Mouse (Mus musculus): ENCODE results near the gene Serpini1.
"Not testable (repeated sequence)": the region's sequence is repeated elsewhere in the genome, so short reads cannot be mapped to it uniquely, and the experiment has no call there.

Serpini1 gene

GRCm38 (mm10) chr3:75635648-75636047, 78.3 kb downstream of the Serpini1 start:
- no peak for DNase-seq (ENCODE audit: low spot score in 2 of 2)

GRCm38 (mm10) chr3:75639546-75639945, 82.2 kb downstream of the Serpini1 start:
- no peak for DNase-seq (ENCODE audit: low spot score in 2 of 2)

- no peak for DNase-seq (ENCODE audit: low spot score in 2 of 2)
Observed at GRCm38 (mm10) chr3:75647542-75647941, 90.2 kb downstream of the Serpini1 start.

GRCm38 (mm10) chr3:75648226-75648625, 90.9 kb downstream of the Serpini1 start:
- DNase-seq (ENCODE audit: low spot score in 2 of 2): no peak

DNA sequence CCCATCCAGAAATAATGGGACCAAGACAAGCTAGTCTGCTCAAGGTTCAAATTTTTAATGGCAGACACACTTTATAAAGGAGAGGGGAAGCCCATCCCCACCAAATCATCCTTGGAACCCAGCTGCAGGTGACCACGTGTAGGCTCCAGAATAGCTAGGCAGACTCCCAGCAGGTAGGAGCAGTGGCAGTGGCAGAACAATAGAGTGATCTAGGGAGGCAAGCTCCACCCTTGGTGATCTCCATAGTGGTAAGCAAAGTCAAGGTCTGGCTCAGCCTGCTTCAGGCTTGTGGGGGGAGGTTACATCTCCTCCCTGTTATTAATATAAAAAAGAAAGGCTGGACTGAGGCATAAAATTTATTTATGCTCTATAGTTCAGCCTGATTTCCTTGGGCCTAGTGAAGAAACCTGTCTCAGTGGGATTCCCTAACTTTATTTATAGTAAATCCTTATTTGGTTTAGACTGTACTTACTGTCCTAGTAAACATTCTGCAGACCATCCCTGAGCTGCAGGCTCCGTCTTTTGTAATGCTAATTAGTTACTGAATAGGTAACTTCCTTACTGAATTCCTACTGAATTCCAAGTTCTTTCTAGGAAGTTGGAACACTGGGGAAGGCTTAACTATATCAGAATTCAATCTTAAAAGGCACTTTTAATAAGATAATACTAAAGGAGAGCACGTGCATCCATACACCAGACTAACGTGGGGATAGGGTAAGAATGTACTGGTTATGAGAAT, 93.2 kb downstream of the Serpini1 start:
- DNase-seq (ENCODE audit: low spot score in 2 of 2): not testable (repeated sequence)

DNA sequence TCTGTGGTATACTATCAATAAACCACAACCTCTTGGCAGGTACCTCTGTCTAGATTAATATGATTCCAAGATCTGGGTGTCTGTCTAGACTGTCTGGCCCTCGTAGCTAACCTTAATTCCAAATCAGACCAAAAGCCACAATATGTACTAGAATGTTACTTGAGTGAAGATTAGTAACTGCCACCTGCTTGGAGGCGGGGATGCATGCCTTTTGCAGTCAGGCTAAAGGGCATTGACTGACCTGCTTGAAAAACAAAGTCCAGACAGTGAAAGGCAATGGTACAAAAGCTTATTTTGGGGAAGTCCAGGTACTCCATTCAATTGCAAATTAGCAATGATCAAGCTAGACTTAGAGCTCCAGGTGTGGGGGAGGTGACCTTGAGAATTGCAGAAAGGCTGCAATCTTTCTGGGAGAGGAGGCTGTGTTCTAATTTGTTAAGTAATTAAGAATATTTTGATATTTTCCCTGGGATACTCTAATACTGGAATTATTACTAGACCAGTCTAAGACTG, 94.3 kb downstream of the Serpini1 start:
- DNase-seq (ENCODE audit: low spot score in 2 of 2): no peak

DNA sequence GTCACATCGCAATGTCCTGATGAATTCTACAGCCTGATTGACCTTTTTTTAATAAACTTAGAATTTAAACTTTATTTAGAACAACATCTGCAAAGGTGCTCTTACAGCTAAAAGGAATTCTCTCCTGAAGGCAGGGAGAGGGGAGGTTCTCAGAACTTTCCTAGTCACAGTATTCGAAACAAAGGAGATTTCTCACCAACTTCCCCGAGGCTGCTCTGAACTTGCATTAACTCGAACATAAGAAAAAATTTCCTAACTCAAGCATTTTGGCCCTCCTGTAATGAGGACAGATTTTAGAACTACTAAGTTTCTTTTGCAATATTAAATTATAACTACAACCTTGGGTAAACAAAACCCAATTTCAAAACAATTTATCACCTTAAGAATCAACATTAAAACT, 96.6 kb downstream of the Serpini1 start:
- DNase-seq (ENCODE audit: low spot score in 2 of 2): not testable (repeated sequence)

- no peak for DNase-seq (ENCODE audit: low spot score in 2 of 2)
Observed at GRCm38 (mm10) chr3:75655578-75656344, 98.4 kb downstream of the Serpini1 start.

DNA sequence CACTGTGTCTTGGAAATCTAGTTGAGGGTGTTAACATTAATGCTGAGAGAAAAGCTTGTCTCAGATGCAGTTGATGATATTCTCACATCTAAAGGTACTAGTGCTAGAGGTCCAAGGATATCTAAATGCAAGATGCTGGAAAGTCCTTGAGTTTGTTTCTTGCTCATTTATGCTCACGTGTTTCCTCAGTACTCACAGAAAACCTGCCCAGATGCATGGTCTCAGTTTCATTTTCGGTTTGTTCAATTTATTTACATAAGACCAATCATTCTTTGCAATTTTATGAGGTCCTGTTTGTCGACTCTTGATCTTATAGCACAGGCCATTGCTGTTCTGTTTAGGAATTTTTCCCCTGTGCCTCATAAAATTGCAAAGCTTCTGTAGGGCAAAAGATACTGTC, 109.6 kb downstream of the Serpini1 start:
- DNase-seq (ENCODE audit: low spot score in 2 of 2): no peak

DNA sequence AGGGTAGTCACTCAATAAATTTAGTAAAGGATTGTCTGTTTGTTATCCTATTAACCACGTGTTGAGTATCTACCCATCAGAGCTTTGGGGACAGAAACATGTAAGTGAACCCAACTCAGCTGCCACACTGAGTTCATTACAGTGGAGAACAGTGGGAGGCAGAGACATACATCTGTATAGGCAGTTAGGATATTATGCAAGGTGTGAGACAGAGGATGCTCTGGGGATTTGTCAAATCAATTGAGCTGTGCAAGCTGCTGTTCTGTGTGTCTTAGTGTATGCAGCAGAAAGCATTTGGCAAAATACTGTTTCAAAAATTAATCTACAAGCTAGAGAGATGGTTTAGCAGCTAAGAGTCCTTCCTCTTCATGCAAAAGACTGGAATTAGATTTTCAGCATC, 113.1 kb downstream of the Serpini1 start:
- no peak for DNase-seq (ENCODE audit: low spot score in 2 of 2)

DNA sequence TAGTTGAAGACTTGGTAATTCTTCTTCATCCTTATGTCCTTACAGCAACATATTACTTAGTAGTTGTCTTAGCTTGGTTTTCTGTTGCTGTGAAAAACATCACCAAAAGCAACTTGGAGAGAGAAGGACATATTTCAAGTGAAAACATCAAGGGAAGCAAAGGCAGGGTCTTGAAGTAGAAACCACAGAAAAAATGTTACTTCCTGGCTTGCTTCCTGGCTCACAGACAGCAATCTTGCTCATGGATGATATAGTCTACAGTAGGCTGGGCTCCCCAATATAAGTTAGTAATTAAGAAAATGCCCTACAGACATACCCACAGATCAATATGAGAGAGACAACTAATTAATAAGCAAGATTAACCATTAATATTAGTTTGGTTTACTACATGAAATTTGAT, 125.5 kb downstream of the Serpini1 start:
- DNase-seq (ENCODE audit: low spot score in 2 of 2): no peak

GRCm38 (mm10) chr3:75686775-75687174, 129.4 kb downstream of the Serpini1 start:
- DNase-seq (ENCODE audit: low spot score in 2 of 2): no peak

- DNase-seq (ENCODE audit: low spot score in 2 of 2): no peak
Observed at GRCm38 (mm10) chr3:75687187-75687825, 130.0 kb downstream of the Serpini1 start.

GRCm38 (mm10) chr3:75690321-75690720, 133.0 kb downstream of the Serpini1 start:
- no peak for DNase-seq (ENCODE audit: low spot score in 2 of 2)

- DNase-seq (ENCODE audit: low spot score in 2 of 2): no peak
Observed at GRCm38 (mm10) chr3:75692088-75692487, 134.7 kb downstream of the Serpini1 start.
